Mouse (Mus musculus) urinary bladder, postnatal 36 days (tissue): ENCODE measurements at regions not wholly inside any gene's neighbourhood (a gene's known extent, or its start where the extent isn't known, plus 50 kb on each side); places are given as distances from the start of the nearest gene placed in this dataset.
"Not testable (repeated sequence)": the region's sequence is repeated elsewhere in the genome, so short reads cannot be mapped to it uniquely, and the experiment has no call there.

ENCODE experiments used
- DNase-seq, 2 experiments: peaks; one replicate each; pipeline ENCODE4 v3.0.0; 2022; ENCODE audit warnings: low spot score in 2 of 2, mixed read lengths in 1 of 2

DNA sequence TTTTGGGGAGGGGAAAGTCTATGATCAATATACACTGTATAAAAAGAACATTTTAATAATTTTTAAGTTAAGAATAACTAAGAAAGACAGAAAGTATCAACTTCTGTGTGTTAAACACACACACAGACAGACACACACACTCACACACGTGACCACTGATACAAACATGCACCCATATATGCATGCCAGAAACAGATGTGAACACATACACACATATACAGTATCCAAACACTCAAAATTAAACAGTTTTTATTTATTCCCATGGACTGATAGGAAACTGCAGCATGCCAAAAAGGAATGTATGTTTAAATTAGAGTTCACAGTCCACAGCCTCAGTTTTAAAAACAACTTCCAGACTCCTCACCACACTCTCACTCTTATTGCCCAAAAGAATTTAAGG lies 203.4 kb upstream of the Tbl1x start:
- no peak for DNase-seq

- DNase-seq: peak in 1 of 2 experiments; percentile 39
These were observed 196.4 kb upstream of the Tbl1x start for GRCm38 (mm10) chrX:77314384-77314783.

- no peak for DNase-seq
These were observed 187.2 kb upstream of the Tbl1x start for GRCm38 (mm10) chrX:77323644-77324043.

DNA sequence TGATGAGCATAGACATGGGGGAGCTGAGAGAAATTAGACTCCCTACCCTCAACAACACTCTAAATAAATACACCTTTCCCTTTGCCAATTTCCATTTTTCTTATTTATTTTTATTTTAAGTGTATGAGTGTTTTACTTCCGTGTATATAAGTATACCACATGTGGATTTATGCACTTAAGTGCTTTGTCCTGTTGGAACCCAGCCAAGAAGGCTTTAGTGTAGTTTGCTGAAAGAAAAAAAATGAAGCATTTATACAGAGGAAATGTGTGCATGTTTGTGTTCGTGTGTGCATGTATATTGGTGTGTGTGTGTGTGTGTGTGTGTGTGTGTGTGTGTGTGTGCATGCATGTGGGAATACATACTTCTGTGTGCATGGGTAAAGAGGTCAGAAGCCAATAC lies 157.6 kb upstream of the Tbl1x start:
- no peak for DNase-seq

DNA sequence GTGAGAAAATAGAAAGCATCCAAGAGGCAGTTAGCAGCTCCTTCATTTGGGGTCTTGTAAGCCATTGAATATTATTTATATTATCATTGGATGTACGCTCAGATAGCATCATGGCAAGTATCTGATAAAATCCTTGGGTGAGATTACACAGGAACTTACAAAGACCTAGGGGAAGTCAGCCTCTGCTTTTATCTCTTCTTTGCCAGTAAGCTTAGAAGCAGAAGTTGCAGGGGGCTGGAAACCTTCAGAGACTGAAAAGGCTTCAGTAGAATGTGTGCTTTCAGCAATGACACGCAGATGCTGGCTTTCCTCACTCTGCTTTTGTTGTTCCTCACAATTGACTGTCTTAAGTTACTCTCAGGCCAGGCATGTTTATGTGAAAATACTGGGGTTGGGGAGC lies 150.3 kb upstream of the Tbl1x start:
- no peak for DNase-seq

DNA sequence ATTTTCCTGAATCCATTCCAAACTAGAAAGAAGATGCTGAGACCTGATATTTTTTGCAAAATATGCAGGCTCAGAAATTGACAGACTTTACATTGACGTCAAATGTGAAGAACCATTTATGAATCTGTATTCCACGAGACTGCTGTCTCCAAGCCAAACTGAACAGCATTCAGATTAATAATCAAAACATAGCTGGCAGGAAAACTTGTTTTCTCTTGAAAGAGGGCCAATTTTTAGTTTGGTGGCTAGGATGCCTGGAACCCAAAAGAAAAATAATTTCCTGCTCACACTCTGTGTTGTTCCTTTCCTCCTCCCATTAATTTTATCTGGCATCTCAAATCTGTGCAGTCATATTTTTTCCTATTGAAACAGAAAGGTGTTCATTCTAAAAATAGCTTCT lies 149.7 kb upstream of the Tbl1x start:
- DNase-seq: no peak

GRCm38 (mm10) chrX:77363657-77364056 lies 147.2 kb upstream of the Tbl1x start:
- DNase-seq: no peak

- DNase-seq: no peak
These were observed 143.5 kb upstream of the Tbl1x start for GRCm38 (mm10) chrX:77367351-77367750.

DNA sequence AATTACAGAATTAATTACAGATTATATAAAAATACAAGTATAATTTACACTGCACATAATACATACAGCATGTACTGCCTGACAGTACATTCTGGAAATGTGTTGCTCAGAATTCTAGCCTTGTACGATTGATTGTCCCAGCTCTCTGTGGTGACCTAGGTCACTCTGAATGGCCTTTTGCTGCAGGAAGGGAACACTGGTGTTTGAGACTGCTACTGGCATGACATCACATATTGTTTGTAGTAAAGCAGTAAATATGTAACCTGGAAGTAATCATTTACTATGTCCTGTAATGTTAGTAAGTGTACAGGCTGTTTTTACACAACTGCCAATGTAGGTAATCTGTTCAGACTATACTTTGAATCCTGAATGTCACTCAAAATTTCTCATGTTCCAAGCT lies 123.5 kb upstream of the Tbl1x start:
- DNase-seq: no peak

DNA sequence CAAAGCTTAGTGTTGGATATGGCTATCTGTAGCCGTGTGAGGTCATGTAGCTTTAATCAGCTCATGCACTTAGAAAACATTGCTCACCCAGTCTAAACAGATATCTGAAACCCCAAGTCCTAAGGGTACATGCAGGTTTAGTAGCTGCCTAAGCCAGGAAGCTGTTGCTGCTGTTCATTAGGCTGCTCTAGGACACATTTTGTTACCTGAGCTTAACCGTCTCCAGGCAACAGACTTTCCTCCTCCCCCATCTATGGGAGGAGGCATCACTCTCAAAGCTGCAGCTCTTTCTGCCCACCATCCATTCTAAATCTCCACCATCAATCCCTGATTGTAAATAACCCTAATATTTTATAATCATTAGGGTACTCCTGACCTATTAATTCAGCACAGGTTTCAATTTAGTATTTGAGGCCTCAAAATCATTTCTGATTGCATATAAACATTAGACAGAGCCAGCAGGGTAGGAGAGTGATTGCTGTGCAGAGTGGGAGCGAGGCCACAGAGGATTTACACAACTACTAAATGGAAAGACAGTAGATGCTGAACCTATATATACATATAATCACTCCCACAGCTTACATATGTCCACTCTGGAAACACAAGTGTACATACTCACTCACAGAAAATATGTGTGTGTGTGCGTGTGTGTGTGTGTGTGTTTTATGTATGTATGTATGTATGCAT lies 118.9 kb upstream of the Tbl1x start:
- DNase-seq: no peak

DNA sequence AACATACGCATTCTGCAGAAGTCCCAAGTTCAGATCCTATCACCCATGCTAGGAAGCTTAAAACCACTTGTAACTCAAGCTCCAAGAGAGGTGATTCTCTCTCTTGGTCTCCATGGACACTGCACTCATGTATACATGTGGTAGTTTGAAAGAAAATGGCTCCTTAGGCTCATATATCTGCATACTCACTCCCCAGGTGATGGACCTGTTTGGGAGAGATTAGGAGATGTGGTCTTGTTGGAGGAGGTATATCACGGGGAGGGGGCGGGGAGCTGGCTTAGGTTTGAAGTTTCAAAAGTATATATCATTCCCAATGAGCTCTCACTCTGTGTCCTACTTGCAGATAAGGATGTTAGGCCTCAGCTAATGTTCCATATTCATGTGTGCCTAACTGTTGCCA lies 103.9 kb upstream of the Tbl1x start:
- DNase-seq: no peak

DNA sequence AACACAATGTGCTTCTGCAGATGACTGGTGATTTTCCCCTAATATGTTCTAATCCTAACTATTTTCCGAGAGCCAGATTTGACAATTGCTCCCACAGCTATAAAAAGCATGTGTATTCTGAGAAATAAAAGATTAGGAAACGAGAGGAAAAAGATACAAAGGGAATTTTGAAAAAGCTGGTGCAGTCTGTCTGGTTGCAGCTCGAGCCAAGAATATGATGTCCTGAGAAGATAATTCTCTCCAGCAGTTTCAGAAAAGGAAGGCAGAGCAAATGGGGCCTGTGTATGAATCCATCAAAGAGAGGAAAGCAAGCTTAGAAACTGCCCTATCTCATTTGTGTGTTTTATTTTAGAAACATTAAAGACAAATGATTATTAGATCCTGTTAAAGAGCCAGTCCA lies 102.9 kb upstream of the Tbl1x start:
- DNase-seq: no peak

GRCm38 (mm10) chrX:77409370-77409769 lies 101.4 kb upstream of the Tbl1x start:
- DNase-seq: peak in 1 of 2 experiments; percentile 45

GRCm38 (mm10) chrX:77410812-77411211 lies 100.0 kb upstream of the Tbl1x start:
- DNase-seq: no peak

GRCm38 (mm10) chrX:77414156-77414555 lies 96.7 kb upstream of the Tbl1x start:
- no peak for DNase-seq

DNA sequence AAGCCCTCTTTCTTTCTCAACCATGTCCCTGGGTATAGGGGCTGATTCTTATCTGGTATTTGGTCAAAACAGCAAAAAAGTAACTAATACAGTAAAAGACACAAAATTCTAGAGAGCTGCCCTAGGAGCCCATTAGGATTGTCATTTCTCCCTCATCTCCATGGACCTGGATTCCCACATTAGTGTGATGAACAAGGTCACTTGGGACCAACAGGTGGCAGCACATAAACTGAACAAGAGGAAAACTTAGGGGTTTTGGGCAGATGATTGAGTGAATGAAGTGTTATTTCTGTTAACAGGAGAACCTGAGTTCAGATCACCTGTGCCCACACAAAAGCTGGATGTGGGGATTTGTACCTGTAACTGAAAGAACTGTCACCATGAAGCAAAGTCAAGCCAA lies 93.0 kb upstream of the Tbl1x start:
- no peak for DNase-seq

- no peak for DNase-seq
These were observed 88.6 kb upstream of the Tbl1x start for GRCm38 (mm10) chrX:77422206-77422605.

- no peak for DNase-seq
These were observed 85.8 kb upstream of the Tbl1x start for GRCm38 (mm10) chrX:77424792-77425727.

DNA sequence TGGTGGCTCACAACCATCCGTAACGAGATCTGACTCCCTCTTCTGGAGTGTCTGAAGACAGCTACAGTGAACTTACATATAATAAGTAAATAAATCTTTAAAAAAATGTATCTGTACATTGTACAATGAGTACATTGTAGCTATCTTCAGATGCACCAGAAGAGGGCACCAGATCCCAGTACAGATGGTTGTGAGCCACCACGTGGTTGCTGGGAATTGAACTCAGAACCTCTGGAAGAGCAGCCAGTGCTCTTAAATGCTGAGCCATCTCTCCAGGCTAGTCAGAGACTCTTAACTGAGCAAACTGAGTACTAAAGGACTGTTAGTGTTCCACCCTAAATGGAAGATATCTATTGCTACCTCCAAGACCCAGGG lies 85.1 kb upstream of the Tbl1x start:
- not testable (repeated sequence) for DNase-seq

- not testable (repeated sequence) for DNase-seq
These were observed 84.0 kb upstream of the Tbl1x start for GRCm38 (mm10) chrX:77426836-77427235.

DNA sequence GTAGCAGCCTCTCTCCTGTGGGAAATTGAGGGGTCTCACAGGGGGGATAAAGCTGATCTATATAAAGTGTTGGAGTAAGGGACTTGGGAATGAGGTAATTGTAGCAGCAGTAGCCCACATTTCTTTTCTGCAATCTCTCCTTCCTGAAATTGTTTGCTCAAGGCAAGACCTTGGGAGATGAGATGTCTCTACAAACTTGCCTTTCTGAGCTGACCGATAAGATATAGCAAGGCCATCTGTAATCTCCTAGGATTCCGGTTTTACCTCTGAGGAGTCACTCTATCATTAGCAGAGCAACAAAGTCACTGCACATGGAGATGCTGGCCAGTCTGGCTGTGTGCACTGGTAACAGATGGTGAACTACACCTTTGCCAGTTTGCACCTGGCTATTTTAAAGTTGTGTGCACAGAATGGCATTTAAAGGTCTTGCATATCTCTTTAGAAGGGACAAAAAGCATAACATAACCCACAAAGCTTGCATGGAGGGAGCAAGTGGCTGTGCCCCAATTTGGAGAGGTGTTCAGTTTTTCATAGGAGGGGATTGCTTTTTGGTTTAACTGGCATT lies 78.7 kb upstream of the Tbl1x start:
- no peak for DNase-seq
